Mouse (Mus musculus): ENCODE data around the gene Zfp869. TPM values are rescaled to one million over a fixed set of nuclear protein-coding genes. Genes with fewer than 3 reads are reported as not detected.
"Not testable (repeated sequence)": the region's sequence is repeated elsewhere in the genome, so short reads cannot be mapped to it uniquely, and the experiment has no call there.

Zfp869 gene
- polyA plus RNA-seq, 1 experiment from 2014 or later: 28.5 TPM

- WGBS: 81% methylated on average over 2 of the region's 2 CpGs
- not testable (repeated sequence) for ATAC-seq (ENCODE audit: low FRiP score)
Measured at GRCm38 (mm10) chr8:69665051-69665450, 45.5 kb downstream of the Zfp869 start.

GRCm38 (mm10) chr8:69661294-69661693 lies 49.2 kb downstream of the Zfp869 start:
- Histone ChIP-seq H3K9ac (no peak overlapping the region), H3K4me2 (replicated peaks) (no peak overlapping the region), H3K27me3 (no peaks in the 10 kb centered on the region), H3K27ac (no peak overlapping the region), H3K9me3 (replicated peaks) (peaks cover 7% of the 10 kb centered on the region; the same call in 1 of the 2 replicates), H3K4me1 (no peaks in the 10 kb centered on the region), H3K36me3 (peaks cover 27% of the 10 kb centered on the region; the same call in 1 of the 2 replicates), H3K4me3 (no peak overlapping the region)
- ATAC-seq (ENCODE audit: low FRiP score): no peak

More at GRCm38 (mm10) chr8:69665051-69665450, 45.5 kb downstream of the Zfp869 start:
- H3K4me3 ChIP-seq; H3K27me3 ChIP-seq; H3K27ac ChIP-seq; H3K4me2 ChIP-seq (replicated peaks); H3K4me1 ChIP-seq; H3K9me3 ChIP-seq (replicated peaks); H3K9ac ChIP-seq: not testable (repeated sequence)
- peaks cover 27% of the 10 kb centered on the region; the same call in 1 of the 2 replicates for H3K36me3 ChIP-seq

Other genes with a start within 250 kb of the Zfp869 start
- 0.10 TPM in 1 of 2 replicates, not detected in the other for gene Gm7697, start 187.7 kb downstream of the Zfp869 start, polyA plus RNA-seq (2016; fragmentation: Nextera tagmentation; extraction: Ambion mirVana)
- gene Zfp868, start 85.2 kb downstream of the Zfp869 start, polyA plus RNA-seq (2016; fragmentation: Nextera tagmentation; extraction: Ambion mirVana): 37.9 and 40.2 TPM in 2 replicates
- gene Zfp964, start 56.2 kb downstream of the Zfp869 start, polyA plus RNA-seq (2016; fragmentation: Nextera tagmentation; extraction: Ambion mirVana): 3.5 and 3.8 TPM in 2 replicates
- gene Zfp963, start 39.2 kb upstream of the Zfp869 start, polyA plus RNA-seq (2016; fragmentation: Nextera tagmentation; extraction: Ambion mirVana): 6.6 and 7.3 TPM in 2 replicates
- gene Gm20422, start 64.2 kb upstream of the Zfp869 start, polyA plus RNA-seq (2016; fragmentation: Nextera tagmentation; extraction: Ambion mirVana): 1.2 TPM in 1 of 2 replicates, not detected in the other
- 55.7 and 55.9 TPM in 2 replicates for gene Atp13a1, start 80.4 kb upstream of the Zfp869 start, polyA plus RNA-seq (2016; fragmentation: Nextera tagmentation; extraction: Ambion mirVana)
- gene Zfp866, start 80.5 kb upstream of the Zfp869 start, polyA plus RNA-seq (2016; fragmentation: Nextera tagmentation; extraction: Ambion mirVana): 42.7 and 42.8 TPM in 2 replicates
- 17.9 and 23.3 TPM in 2 replicates for gene Gmip, start 98.0 kb upstream of the Zfp869 start, polyA plus RNA-seq (2016; fragmentation: Nextera tagmentation; extraction: Ambion mirVana)
- 0.57 and 0.70 TPM in 2 replicates for gene Lpar2, start 111.7 kb upstream of the Zfp869 start, polyA plus RNA-seq (2016; fragmentation: Nextera tagmentation; extraction: Ambion mirVana)
- 36.4 and 39.0 TPM in 2 replicates for gene Pbx4, start 121.8 kb upstream of the Zfp869 start, polyA plus RNA-seq (2016; fragmentation: Nextera tagmentation; extraction: Ambion mirVana)
- 1.2 and 1.5 TPM in 2 replicates for gene Cilp2, start 177.0 kb upstream of the Zfp869 start, polyA plus RNA-seq (2016; fragmentation: Nextera tagmentation; extraction: Ambion mirVana)
- gene Tssk6, start 191.5 kb upstream of the Zfp869 start, polyA plus RNA-seq (2016; fragmentation: Nextera tagmentation; extraction: Ambion mirVana): 4.1 and 4.7 TPM in 2 replicates
- gene Ndufa13, start 191.8 kb upstream of the Zfp869 start, polyA plus RNA-seq (2016; fragmentation: Nextera tagmentation; extraction: Ambion mirVana): 160 and 167 TPM in 2 replicates
- gene Yjefn3, start 192.0 kb upstream of the Zfp869 start, polyA plus RNA-seq (2016; fragmentation: Nextera tagmentation; extraction: Ambion mirVana): 10.1 and 12.4 TPM in 2 replicates